Mouse (Mus musculus): ENCODE results near the gene Dnajb11.

DNA sequence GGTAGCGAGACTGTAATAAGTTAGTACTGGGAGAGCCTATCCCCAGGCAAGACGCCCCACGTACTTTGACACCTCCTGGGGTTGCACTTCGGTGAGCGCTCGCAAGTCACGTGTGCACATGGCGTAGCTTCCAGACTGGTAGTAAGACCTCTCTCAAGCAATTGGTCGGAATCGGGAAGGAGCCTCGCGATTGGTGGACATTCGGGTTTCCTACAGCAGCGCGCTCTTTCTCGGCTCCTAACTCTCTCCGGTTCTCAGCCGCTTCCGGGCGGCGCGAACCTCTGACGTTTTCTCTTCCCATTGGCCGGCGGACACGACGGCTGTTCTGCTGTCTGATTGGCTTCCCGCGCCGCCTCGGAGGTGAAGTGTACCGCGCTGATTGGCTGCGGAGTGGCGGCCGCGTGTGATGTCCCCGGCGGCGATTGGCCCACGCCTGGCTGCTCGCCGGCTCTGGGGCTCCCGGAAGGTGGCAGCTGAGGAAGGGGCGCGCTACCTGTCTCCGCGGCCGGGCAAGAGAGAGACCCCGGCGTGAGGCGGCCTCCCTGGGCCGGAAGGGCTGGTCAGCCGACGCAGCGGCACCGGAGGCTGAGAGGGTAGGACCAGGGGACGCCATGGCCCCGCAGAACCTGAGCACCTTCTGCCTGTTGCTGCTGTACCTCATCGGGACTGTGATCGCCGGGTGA is at the start of gene Dnajb11, which contains the start of gene Tbccd1:
- TF ChIP-seq CTCF (IDR thresholded peaks at IDR 0.05; ENCODE audit: control insufficient read depth, insufficient read depth, insufficient read length) (no peak), MYOG (IDR thresholded peaks at IDR 0.05; ENCODE audit: control insufficient read depth, extremely low read depth, insufficient read length) (no peak)
